28 mouse cellular contexts compared by ENCODE assay signal in the genomic region with DNA sequence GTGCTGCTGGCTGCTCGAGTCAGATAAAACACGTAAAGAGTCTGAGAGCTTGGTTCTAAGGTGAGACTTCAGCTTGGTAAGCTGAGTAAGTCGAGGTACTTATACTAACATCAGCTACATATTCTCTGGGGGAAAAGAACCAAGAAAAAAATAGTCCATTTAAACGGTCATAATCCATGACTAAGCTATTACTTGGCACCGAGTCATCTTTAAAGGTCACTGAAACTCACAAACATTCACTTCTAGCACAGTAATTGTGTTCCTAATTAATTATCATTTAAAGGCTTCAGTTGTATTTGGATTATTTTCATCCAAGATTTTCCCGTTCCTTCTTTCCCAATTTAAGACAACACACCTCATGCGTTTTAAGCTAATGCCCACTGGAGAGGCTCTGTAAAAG. TPM values are rescaled to one million over a fixed set of nuclear protein-coding genes. Genes with fewer than 3 reads are reported as not detected.
A peak's percentile ranks its signal among the peaks of the same experiment; 100 is the strongest.
DNase-seq lines count a peak whose midpoint lies in the region; ATAC-seq and TF ChIP-seq lines count a peak whose summit lies in the region.
"Had no signal": no experiment of that assay in that cellular context is flagged by ENCODE, and none has a peak within 500 bp of the region (broad histone marks: within the 10 kb centered on the region; RNA-seq: fewer than 3 reads in every experiment).

No protein-coding gene starts in this region.

- H3K9ac ChIP-seq in forebrain, postnatal 0 days = no peak overlapping the region
- H3K9ac ChIP-seq: embryonic facial prominence, embryonic 13.5 days; forebrain, embryonic 13.5 days; heart, embryonic 12.5 days; heart, embryonic 15.5 days; hindbrain, embryonic 13.5 days; intestine, embryonic 15.5 days had no signal

- intact Hi-C loops in gastrocnemius, adult 2 months (cut with DNase I) = no loop called here

- no peak for ATAC-seq in forebrain, postnatal 0 days
- ATAC-seq: forebrain, embryonic 13.5 days; forebrain, embryonic 16.5 days; hindbrain, embryonic 16.5 days; intestine, embryonic 15.5 days had no signal

- H3K4me1 ChIP-seq in embryonic fibroblast, embryonic 13.5 days (ENCODE audit: control insufficient read depth, insufficient read depth, low read length) = peaks cover 21% of the 10 kb centered on the region
- H3K4me1 ChIP-seq in forebrain, postnatal 0 days (ENCODE audit: insufficient read depth) = no peaks in the 10 kb centered on the region
- H3K4me1 ChIP-seq: hindbrain, embryonic 13.5 days; intestine, embryonic 15.5 days had no signal

- H3K36me3 ChIP-seq in forebrain, postnatal 0 days (ENCODE audit: insufficient read depth) = no peaks in the 10 kb centered on the region
- H3K36me3 ChIP-seq: embryonic facial prominence, embryonic 10.5 days; embryonic facial prominence, embryonic 13.5 days; forebrain, embryonic 10.5 days; heart, embryonic 12.5 days; heart, embryonic 15.5 days; hindbrain, embryonic 10.5 days; hindbrain, embryonic 13.5 days; intestine, embryonic 15.5 days had no signal

- H3K9me3 ChIP-seq in forebrain, postnatal 0 days (ENCODE audit: low read length) = no peaks in the 10 kb centered on the region
- H3K9me3 ChIP-seq: embryonic facial prominence, embryonic 10.5 days; embryonic facial prominence, embryonic 13.5 days; forebrain, embryonic 10.5 days; forebrain, embryonic 13.5 days; heart, embryonic 12.5 days; heart, embryonic 15.5 days; hindbrain, embryonic 10.5 days; hindbrain, embryonic 13.5 days; intestine, embryonic 15.5 days had no signal

- no peaks in the 10 kb centered on the region for H3K27me3 ChIP-seq in forebrain, postnatal 0 days (ENCODE audit: insufficient read depth, low read length)
- H3K27me3 ChIP-seq: embryonic facial prominence, embryonic 13.5 days; forebrain, embryonic 13.5 days; heart, embryonic 12.5 days; heart, embryonic 15.5 days; hindbrain, embryonic 13.5 days; intestine, embryonic 15.5 days had no signal

- no peak overlapping the region for H3K4me3 ChIP-seq in gastrocnemius, adult 2 months
- H3K4me3 ChIP-seq in embryonic fibroblast, embryonic 13.5 days (ENCODE audit: insufficient read depth, low read length) = no peak overlapping the region
- H3K4me3 ChIP-seq in forebrain, postnatal 0 days (ENCODE audit: low read depth, low read length) = no peak overlapping the region
- H3K4me3 ChIP-seq: embryonic facial prominence, embryonic 10.5 days; embryonic facial prominence, embryonic 13.5 days; forebrain, embryonic 10.5 days; forebrain, embryonic 13.5 days; heart, embryonic 12.5 days; heart, embryonic 15.5 days; hindbrain, embryonic 10.5 days; hindbrain, embryonic 13.5 days; intestine, embryonic 15.5 days had no signal

- WGBS in forebrain, postnatal 0 days = 77% methylated on average over 7 of the region's 7 CpGs

- no peak for TF ChIP-seq CTCF in gastrocnemius, adult 2 months (IDR thresholded peaks at IDR 0.05)
- TF ChIP-seq CTCF in embryonic fibroblast, embryonic 13.5 days (IDR thresholded peaks at IDR 0.05; ENCODE audit: borderline replicate concordance, insufficient read depth, low read length) = no peak
- no peak for TF ChIP-seq CTCF in forebrain, postnatal 0 days (IDR thresholded peaks at IDR 0.05; ENCODE audit: low read depth)

- H3K27ac ChIP-seq in gastrocnemius, adult 2 months = peak overlapping the region; percentile 38; the same call in 1 of the 2 replicates
- H3K27ac ChIP-seq in embryonic fibroblast, embryonic 13.5 days (ENCODE audit: insufficient read depth, low read length) = peak overlapping the region; percentile 81; the same call in 1 of the 2 replicates
- H3K27ac ChIP-seq in forebrain, postnatal 0 days (ENCODE audit: low read depth, low read length) = no peak overlapping the region
- H3K27ac ChIP-seq: embryonic facial prominence, embryonic 10.5 days; embryonic facial prominence, embryonic 13.5 days; forebrain, embryonic 10.5 days; forebrain, embryonic 13.5 days; heart, embryonic 15.5 days; hindbrain, embryonic 10.5 days; hindbrain, embryonic 13.5 days; intestine, embryonic 15.5 days had no signal

- no peak for DNase-seq in gastrocnemius, adult 2 months
- DNase-seq in gastrocnemius, postnatal 10 days = no peak
- peak; percentile 7 for DNase-seq in 416B (ENCODE audit: low read depth)
- no peak for DNase-seq in cerebellum, postnatal 14 days
- DNase-seq in forebrain, postnatal 0 days = no peak
- DNase-seq: adrenal gland, postnatal 10 days; cerebellum, adult 11 months; cerebellum, adult 2 months; cerebellum, adult 9-11 months; cerebellum, postnatal 36 days; embryo, embryonic 11 days; gastrocnemius, postnatal 36 days; heart, postnatal 10 days; heart, postnatal 36 days; kidney, adult 11 months; kidney, adult 8-10 months had no signal

- H3K4me2 ChIP-seq in forebrain, postnatal 0 days (ENCODE audit: low read depth) = no peak overlapping the region
- H3K4me2 ChIP-seq: embryonic facial prominence, embryonic 13.5 days; forebrain, embryonic 13.5 days; heart, embryonic 12.5 days; heart, embryonic 15.5 days; hindbrain, embryonic 13.5 days; intestine, embryonic 15.5 days had no signal

- TF ChIP-seq POLR2A in embryonic fibroblast, embryonic 13.5 days (IDR thresholded peaks at IDR 0.05; ENCODE audit: low read depth, low read length) = no peak

RNA-seq across cellular contexts. Expression of a gene that starts 28.4 kb away (rescaled TPM):
- total RNA-seq in gastrocnemius, adult 2 months (2021) = 1 to 10 TPM; 4.2 TPM
- 1 to 10 TPM; 6.1 to 7.8 TPM for total RNA-seq in gastrocnemius, postnatal 10 days (2021)
- polyA plus RNA-seq in embryonic fibroblast, embryonic 13.5 days (2011; ENCODE audit: insufficient read length, low read depth, missing spikeins) = 70.8 and 94.4 TPM in 2 replicates
- 0.15 and 0.48 TPM in 2 replicates for total RNA-seq in forebrain, postnatal 0 days (2014; rRNA removed)
- polyA plus RNA-seq in forebrain, postnatal 0 days (2015; fragmentation: Nextera tagmentation; extraction: Ambion mirVana) = 0.23 and 0.31 TPM in 2 replicates
